Mouse (Mus musculus): ENCODE measurements around the gene Cep83. TPM values are rescaled to one million over a fixed set of nuclear protein-coding genes. Genes with fewer than 3 reads are reported as not detected.
"Not testable (repeated sequence)": the region's sequence is repeated elsewhere in the genome, so short reads cannot be mapped to it uniquely, and the experiment has no call there.

The Cep83 gene
- polyA plus RNA-seq, 1 experiment from 2014 or later = 14.7 TPM

DNA sequence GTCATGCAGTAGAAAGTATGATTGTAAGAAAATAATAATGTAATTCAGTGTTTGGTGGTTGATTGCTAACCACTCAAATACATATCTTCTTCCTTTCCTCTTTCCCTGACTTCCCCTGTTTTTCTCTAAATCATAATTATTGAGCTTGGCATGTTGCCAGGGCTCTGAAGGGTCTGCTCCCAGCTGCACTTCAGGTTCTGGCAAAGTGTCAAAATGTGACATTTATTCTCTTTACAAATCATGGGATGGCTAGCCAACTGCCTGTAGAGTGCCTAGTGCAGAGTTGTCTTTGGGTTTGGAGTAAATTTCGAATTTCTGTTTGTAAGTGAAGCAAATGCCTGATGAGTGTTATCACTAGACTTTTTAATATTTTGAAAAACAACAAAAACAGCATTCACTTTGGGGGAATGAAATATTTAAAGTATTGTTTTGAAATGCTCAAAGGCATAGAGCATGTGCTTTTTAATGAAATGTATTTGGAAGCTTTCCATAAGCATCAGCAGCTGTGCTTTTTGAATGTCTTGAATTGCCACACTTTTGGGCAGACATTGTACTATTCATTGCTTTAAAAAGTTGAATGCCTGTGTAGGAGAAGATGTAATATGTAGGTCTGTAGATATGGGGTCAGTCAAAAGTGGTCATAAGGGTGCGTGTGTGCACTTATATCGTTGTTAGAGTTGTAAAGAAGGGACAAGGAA lies 21.3 kb downstream of the Cep83 start:
- 89% methylated on average over 3 of the region's 3 CpGs for WGBS (ENCODE audit: insufficient replicate concordance)

DNA sequence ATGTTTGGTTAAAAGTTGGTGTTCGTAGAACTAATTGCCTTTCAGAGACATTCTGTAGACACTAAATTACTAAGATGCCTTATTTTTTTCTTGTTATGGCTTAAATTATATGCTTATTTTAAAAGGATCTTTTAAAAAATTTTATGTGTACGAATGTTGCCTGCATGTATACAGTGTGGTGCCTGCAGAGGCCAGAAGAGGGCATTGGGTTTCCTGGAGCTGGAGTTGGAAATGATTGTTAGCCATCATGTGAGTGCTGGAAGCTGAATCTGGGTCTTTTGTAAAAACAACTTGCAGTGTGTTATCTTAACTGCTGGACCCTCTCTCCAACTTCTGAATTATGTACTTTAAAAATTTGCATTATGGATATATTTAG lies 21.9 kb downstream of the Cep83 start:
- Histone ChIP-seq H3K27me3 (replicated peaks) (no peaks in the 10 kb centered on the region), H3K9ac (no peak overlapping the region), H3K4me2 (no peak overlapping the region), H3K36me3 (no peaks in the 10 kb centered on the region; the same call in 1 of the 2 replicates), H3K27ac (no peak overlapping the region), H3K4me3 (no peak overlapping the region), H3K9me3 (replicated peaks) (no peaks in the 10 kb centered on the region), H3K4me1 (peaks cover 22% of the 10 kb centered on the region)
- no peak for ATAC-seq
- 84% methylated on average over 2 of the region's 2 CpGs for WGBS (ENCODE audit: insufficient replicate concordance)

More for the DNA sequence above, 21.3 kb downstream of the Cep83 start:
- no peaks in the 10 kb centered on the region; the same call in 1 of the 2 replicates for H3K36me3 ChIP-seq
- no peak overlapping the region for H3K27ac ChIP-seq
- H3K9ac ChIP-seq = no peak overlapping the region
- H3K4me2 ChIP-seq = no peak overlapping the region
- no peaks in the 10 kb centered on the region for H3K27me3 ChIP-seq (replicated peaks)
- H3K4me3 ChIP-seq = no peak overlapping the region
- ATAC-seq = no peak
- peaks cover 22% of the 10 kb centered on the region for H3K4me1 ChIP-seq
- H3K9me3 ChIP-seq (replicated peaks) = no peaks in the 10 kb centered on the region

DNA sequence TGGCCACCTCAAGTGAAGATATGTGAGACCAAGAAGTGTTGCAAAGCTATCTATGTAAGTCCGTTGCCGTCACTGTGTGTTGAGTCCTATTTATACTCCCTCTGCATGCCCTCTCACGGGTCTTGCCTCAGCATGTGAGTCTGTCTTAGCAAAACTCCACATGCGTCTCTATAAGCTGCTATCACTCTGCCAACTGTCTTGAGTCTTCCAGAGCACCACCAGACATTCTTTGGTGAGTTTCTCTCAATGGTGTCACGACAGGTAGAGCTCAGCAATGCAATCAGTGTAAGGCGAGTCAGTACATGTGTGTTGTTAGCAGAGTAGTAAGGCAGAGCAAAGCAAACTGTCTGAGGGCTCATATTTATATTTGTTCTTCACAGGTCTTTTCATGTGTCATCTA lies 31.8 kb downstream of the Cep83 start:
- Histone ChIP-seq H3K9me3 (replicated peaks) (no peaks in the 10 kb centered on the region), H3K4me2 (no peak overlapping the region), H3K36me3 (peaks cover 14% of the 10 kb centered on the region), H3K4me1 (peaks cover 6% of the 10 kb centered on the region; the same call in 1 of the 2 replicates), H3K4me3 (no peak overlapping the region), H3K9ac (no peak overlapping the region), H3K27me3 (replicated peaks) (no peaks in the 10 kb centered on the region), H3K27ac (no peak overlapping the region)
- no peak for ATAC-seq
- 84% methylated on average over 6 of the region's 6 CpGs for WGBS (ENCODE audit: insufficient replicate concordance)

DNA sequence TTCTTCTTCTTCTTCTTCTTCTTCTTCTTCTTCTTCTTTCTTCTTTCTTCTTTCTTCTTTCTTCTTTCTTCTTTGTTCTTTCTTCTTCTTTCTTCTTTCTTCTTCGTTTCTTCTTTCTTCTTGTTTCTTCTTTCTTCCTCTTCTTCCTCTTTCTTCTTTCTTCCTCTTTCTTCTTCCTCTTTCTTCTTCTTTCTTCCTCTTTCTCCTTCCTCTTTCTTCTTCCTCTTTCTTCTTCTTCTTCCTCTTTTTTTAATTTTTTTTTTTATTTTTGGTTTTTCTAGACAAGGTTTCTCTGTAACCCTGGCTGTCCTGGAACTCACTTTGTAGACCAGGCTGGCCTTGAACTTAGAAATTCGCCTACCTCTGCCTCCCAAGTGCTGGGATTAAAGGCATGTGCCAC lies 39.6 kb downstream of the Cep83 start:
- not testable (repeated sequence) for H3K27me3 ChIP-seq (replicated peaks); H3K9ac ChIP-seq; ATAC-seq; H3K36me3 ChIP-seq; H3K4me2 ChIP-seq; H3K9me3 ChIP-seq (replicated peaks); H3K27ac ChIP-seq; H3K4me1 ChIP-seq; H3K4me3 ChIP-seq
- WGBS (ENCODE audit: insufficient replicate concordance) = 37% methylated on average over 2 of the region's 2 CpGs

DNA sequence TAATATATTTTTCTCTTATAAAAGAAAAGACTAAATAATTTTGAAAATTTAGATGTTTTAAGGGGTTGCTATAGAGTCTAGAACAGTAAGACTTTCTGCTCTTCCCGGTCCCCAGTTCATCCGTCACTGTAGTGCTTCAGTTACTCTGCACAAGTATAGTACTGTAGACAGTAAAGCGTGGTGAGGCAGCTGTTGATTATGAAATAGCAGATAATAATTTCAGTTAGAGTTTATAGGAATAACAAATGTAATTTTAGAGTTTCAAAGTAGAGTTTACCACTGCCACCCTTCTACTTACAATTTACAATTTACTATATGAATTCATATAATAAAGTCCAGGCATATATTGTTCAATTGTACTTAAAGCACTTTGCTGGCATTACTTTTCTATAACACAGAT lies 42.0 kb downstream of the Cep83 start:
- peaks cover 12% of the 10 kb centered on the region for H3K4me1 ChIP-seq
- H3K9me3 ChIP-seq (replicated peaks) = no peaks in the 10 kb centered on the region
- H3K4me3 ChIP-seq = no peak overlapping the region
- H3K36me3 ChIP-seq = peaks cover 7% of the 10 kb centered on the region
- H3K9ac ChIP-seq = no peak overlapping the region
- H3K4me2 ChIP-seq = no peak overlapping the region
- no peak overlapping the region for H3K27ac ChIP-seq
- 84% methylated on average over 3 of the region's 3 CpGs for WGBS (ENCODE audit: insufficient replicate concordance)
- ATAC-seq = no peak
- H3K27me3 ChIP-seq (replicated peaks) = no peaks in the 10 kb centered on the region

DNA sequence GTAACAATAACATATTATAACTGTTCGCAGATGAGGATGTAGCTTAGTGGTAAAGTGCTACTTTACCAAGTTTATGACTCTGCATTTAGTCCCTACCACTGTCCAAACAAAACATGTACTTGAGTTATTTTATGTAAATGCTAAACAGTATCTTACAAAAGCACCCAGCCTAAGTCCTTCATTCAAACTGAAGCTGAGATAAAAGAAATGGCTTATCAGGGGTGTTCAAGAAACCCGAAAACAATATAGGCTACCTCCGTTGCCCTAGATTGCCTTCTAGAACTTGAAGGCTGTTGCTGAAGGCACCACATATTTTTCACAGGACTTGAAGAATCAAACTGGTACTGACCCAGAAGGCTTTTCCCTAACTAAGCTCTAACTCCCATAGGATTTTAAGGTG lies 46.4 kb downstream of the Cep83 start:
- peaks cover 12% of the 10 kb centered on the region for H3K4me1 ChIP-seq
- peak; percentile 57; the same call in 1 of the 2 replicates for ATAC-seq
- no peaks in the 10 kb centered on the region for H3K27me3 ChIP-seq (replicated peaks)
- no peaks in the 10 kb centered on the region for H3K36me3 ChIP-seq
- H3K27ac ChIP-seq = no peak overlapping the region; the same call in 1 of the 2 replicates
- WGBS (ENCODE audit: insufficient replicate concordance) = 42% methylated on average over 3 of the region's 3 CpGs
- H3K9ac ChIP-seq = no peak overlapping the region
- no peaks in the 10 kb centered on the region for H3K9me3 ChIP-seq (replicated peaks)
- H3K4me3 ChIP-seq = no peak overlapping the region
- H3K4me2 ChIP-seq = no peak overlapping the region

DNA sequence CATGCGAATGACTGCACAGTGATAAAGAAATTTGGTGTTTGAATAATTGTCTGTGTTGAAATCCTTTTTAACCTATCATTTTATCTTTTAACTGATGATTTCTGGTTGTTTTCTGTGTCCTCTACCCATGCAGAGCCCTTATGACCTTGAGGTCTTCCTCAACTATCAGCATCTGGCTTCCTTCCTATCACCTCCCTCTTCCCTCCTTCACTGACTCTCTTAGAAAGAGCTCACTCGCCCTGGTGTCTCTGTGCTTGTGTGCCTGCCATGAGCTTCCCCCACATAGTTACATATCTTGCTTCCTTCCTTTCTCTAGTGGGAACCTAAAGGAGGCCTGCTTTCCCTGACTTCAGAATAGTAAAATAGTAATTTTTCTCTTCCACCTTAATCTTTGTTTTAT lies 51.8 kb downstream of the Cep83 start:
- peaks cover 3% of the 10 kb centered on the region; the same call in 1 of the 2 replicates for H3K36me3 ChIP-seq
- H3K4me2 ChIP-seq = no peak overlapping the region
- no peak overlapping the region for H3K27ac ChIP-seq
- H3K4me1 ChIP-seq = peaks cover under 1% of the 10 kb centered on the region
- H3K9me3 ChIP-seq (replicated peaks) = no peaks in the 10 kb centered on the region
- ATAC-seq = no peak
- no peaks in the 10 kb centered on the region for H3K27me3 ChIP-seq (replicated peaks)
- H3K4me3 ChIP-seq = no peak overlapping the region
- H3K9ac ChIP-seq = no peak overlapping the region
- 58% methylated on average over 2 of the region's 2 CpGs for WGBS (ENCODE audit: insufficient replicate concordance)

DNA sequence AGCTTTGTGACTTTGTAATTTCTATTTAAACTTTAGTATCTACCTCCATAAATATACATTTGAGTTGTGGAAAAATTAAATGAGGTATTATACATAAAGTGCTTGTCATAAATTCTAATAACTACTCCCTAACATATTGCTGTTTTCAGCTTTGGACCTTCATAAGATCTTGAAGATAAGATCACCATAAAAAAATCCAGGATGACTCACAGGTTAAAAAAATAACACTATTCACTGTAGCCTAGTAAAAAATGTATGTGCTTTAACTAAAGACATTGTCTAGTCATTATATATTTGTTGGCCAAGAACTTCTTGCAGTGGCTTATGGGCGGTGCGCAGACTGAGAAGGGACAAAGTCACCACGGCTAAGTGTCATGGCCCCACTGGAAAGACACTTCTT lies 53.0 kb downstream of the Cep83 start:
- no peak for ATAC-seq
- no peaks in the 10 kb centered on the region for H3K27me3 ChIP-seq (replicated peaks)
- H3K9ac ChIP-seq = no peak overlapping the region
- H3K4me3 ChIP-seq = no peak overlapping the region
- WGBS (ENCODE audit: insufficient replicate concordance) = 92% methylated on average over 3 of the region's 3 CpGs
- no peaks in the 10 kb centered on the region for H3K9me3 ChIP-seq (replicated peaks)
- H3K4me1 ChIP-seq = no peaks in the 10 kb centered on the region
- peaks cover 3% of the 10 kb centered on the region; the same call in 1 of the 2 replicates for H3K36me3 ChIP-seq
- no peak overlapping the region for H3K27ac ChIP-seq
- H3K4me2 ChIP-seq = no peak overlapping the region

DNA sequence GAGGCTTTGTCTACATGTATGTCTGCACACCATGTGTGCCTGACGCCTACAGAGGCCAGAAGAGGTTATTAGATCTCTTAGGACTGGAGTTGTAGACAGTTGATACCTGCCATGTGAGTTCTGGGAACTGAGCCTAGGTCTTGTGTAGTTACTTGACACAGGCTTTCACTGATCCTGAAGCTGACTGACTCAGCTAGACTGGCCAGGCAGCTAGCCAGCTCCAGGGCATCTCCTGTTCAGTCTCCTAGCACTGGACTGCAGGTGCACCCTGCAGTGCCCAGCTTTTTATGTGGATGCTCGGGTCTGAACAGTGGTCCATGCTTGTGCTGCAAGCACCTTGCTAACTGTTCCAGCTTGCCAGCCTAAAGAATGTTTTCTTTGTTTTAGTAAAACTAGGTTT lies 58.6 kb downstream of the Cep83 start:
- WGBS (ENCODE audit: insufficient replicate concordance) = 72% methylated on average over 2 of the region's 2 CpGs
- no peak overlapping the region for H3K27ac ChIP-seq

DNA sequence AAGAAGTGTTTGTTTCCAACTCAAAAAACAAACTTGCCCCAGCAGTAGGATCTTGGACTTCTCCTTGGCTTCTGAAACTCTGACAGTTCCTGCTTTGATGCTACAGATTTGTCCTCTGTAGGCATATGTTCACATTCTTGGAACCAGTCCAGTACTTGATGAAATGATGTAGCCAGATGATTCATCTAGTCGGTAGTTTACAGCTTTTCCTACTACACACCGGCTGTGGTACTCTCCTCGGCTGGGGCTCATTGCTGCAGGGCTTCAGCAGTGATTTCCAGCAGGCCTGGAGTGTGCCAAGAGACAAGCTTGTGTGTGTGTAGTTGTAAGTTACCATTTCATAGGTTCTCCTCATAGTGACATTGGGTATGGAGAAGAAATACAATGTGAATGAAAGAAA lies 83.0 kb downstream of the Cep83 start:
- Histone ChIP-seq H3K4me3 (no peak overlapping the region), H3K4me2 (no peak overlapping the region), H3K9me3 (replicated peaks) (no peaks in the 10 kb centered on the region), H3K27ac (no peak overlapping the region), H3K9ac (no peak overlapping the region), H3K4me1 (no peaks in the 10 kb centered on the region), H3K27me3 (replicated peaks) (no peaks in the 10 kb centered on the region), H3K36me3 (peaks cover 14% of the 10 kb centered on the region)
- no peak for ATAC-seq
- 71% methylated on average over 3 of the region's 3 CpGs for WGBS (ENCODE audit: insufficient replicate concordance)

More for the DNA sequence above, 58.6 kb downstream of the Cep83 start:
- Histone ChIP-seq H3K9me3 (replicated peaks) (no peaks in the 10 kb centered on the region), H3K9ac (no peak overlapping the region), H3K4me3 (no peak overlapping the region), H3K36me3 (peaks cover 21% of the 10 kb centered on the region), H3K27me3 (replicated peaks) (no peaks in the 10 kb centered on the region), H3K4me1 (no peaks in the 10 kb centered on the region), H3K4me2 (no peak overlapping the region)
- ATAC-seq = no peak

DNA sequence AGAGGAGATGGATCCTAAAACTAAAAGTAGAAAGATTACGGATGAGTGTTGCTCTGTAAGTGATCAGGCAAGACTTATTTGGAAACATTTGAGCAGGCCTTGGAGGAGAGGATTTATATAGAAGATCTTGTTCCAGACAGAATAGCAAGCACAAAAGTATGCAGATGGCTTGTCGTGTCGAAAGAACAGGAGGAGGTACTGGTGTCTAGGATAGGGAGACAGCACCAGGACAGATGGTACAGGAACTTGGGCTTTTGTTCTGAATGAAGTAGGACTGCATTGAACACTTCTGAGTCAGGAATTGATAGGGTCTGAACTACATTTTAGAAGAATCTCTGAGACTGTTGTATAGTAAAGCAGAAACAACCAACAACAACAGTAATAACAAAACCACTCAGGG lies 89.1 kb downstream of the Cep83 start:
- WGBS (ENCODE audit: insufficient replicate concordance) = 80% methylated on average over 3 of the region's 3 CpGs
- H3K4me3 ChIP-seq = no peak overlapping the region
- no peaks in the 10 kb centered on the region for H3K27me3 ChIP-seq (replicated peaks)
- no peak for ATAC-seq
- H3K4me1 ChIP-seq = peaks cover 6% of the 10 kb centered on the region; the same call in 1 of the 2 replicates
- H3K9me3 ChIP-seq (replicated peaks) = no peaks in the 10 kb centered on the region
- H3K9ac ChIP-seq = no peak overlapping the region
- no peak overlapping the region for H3K4me2 ChIP-seq
- no peak overlapping the region for H3K27ac ChIP-seq
- peaks cover 18% of the 10 kb centered on the region; the same call in 1 of the 2 replicates for H3K36me3 ChIP-seq

DNA sequence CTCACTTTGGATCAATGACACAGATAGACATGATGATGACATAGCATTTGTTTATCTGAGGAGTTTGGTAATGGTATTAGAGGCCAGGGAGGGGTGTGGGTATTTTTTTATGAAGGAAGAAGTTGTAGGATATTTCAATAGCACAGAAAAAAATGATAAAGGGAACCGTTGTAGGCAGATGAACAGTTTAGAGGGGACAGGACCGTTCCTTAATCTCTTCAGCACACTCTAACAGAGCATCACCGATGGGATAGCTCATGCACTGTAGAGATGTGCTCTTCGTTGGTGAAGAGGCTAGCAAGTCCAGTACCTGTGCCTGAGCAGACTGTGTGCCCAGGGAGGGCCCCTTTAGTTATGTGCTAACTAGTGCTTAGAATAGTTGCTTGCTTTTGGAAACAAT lies 90.9 kb downstream of the Cep83 start:
- no peak for ATAC-seq
- WGBS (ENCODE audit: insufficient replicate concordance) = 72% methylated on average over 4 of the region's 4 CpGs
- Histone ChIP-seq H3K4me2 (no peak overlapping the region), H3K4me3 (no peak overlapping the region), H3K4me1 (peaks cover 6% of the 10 kb centered on the region; the same call in 1 of the 2 replicates), H3K27ac (no peak overlapping the region), H3K27me3 (replicated peaks) (no peaks in the 10 kb centered on the region), H3K9ac (no peak overlapping the region), H3K9me3 (replicated peaks) (no peaks in the 10 kb centered on the region), H3K36me3 (peaks cover 16% of the 10 kb centered on the region; the same call in 1 of the 2 replicates)
